ENCODE assay signal across 8 mouse cellular contexts in the genomic region with DNA sequence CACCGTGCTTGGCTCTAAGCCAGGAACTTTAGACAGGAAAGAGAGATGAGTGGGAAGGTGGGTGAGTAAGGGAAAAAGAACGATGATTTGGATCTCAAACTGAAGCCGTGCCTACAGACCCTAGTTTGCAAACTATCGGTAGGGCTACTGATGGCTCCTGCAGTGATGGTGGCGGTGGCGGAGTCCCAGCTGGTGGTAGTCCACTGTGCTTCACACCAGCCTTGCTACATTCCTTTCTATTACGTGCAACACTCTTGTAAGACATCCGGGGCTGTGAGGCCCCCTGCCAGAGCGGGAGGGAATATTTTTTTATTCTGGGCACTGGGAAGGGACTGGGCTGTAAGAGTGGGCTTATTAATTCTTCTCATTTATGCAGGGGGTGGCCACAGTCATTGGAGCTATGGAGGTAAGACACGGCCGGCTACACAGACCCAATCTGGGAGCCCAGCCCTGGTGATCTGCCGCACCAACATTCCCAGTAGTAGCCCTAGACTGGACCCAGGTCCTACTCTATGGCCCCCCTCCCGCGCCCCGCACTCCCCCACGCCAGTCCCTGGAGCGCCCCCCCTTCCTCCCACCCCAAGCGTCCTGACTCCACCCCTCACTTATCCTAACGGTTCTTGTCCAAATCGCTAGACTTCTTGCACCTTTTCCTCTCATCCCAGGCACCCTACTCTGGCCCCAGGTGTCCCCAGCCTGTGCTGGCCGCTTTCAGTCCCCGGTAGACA. TPM values are rescaled to one million over a fixed set of nuclear protein-coding genes. Genes with fewer than 3 reads are reported as not detected.
DNase-seq lines count a peak whose midpoint lies in the region; ATAC-seq and TF ChIP-seq lines count a peak whose summit lies in the region.

No protein-coding gene starts in this region.

- H3K27me3 ChIP-seq in erythroblast, embryonic 14.5 days (ENCODE audit: control insufficient read depth), result peaks cover 28% of the 10 kb centered on the region
- no peaks in the 10 kb centered on the region for H3K27me3 ChIP-seq in ES-Bruce4 (ENCODE audit: control insufficient read depth, insufficient read depth, low read length, poor library complexity, severe bottlenecking)
- H3K27me3 ChIP-seq in hindbrain, embryonic 10.5 days (ENCODE audit: insufficient read depth, poor library complexity, severe bottlenecking), result peaks cover 55% of the 10 kb centered on the region
- H3K27me3 ChIP-seq in lung, embryonic 16.5 days (ENCODE audit: control insufficient read depth, insufficient read depth, low read depth, low read length), result no peaks in the 10 kb centered on the region
- H3K27me3 ChIP-seq in stomach, postnatal 0 days (ENCODE audit: control insufficient read depth, insufficient read depth, low read length), result no peaks in the 10 kb centered on the region

- no peak overlapping the region for H3K27ac ChIP-seq in ES-Bruce4 (ENCODE audit: insufficient read depth, low read length)
- peak overlapping the region; percentile 76 for H3K27ac ChIP-seq in hindbrain, embryonic 10.5 days
- H3K27ac ChIP-seq in lung, embryonic 16.5 days (ENCODE audit: low read length), result peak overlapping the region; percentile 33; the same call in 1 of the 2 replicates
- peak overlapping the region; percentile 9; the same call in 1 of the 2 replicates for H3K27ac ChIP-seq in stomach, postnatal 0 days (replicated peaks)

- peak overlapping the region; percentile 61 for H3K4me3 ChIP-seq in erythroblast, embryonic 14.5 days (replicated peaks)
- peak overlapping the region; percentile 43 for H3K4me3 ChIP-seq in ES-Bruce4 (ENCODE audit: low read depth, low read length)
- H3K4me3 ChIP-seq in hindbrain, embryonic 10.5 days, result peak overlapping the region; percentile 53
- peak overlapping the region; percentile 56 for H3K4me3 ChIP-seq in lung, embryonic 16.5 days (ENCODE audit: low read length)
- peak overlapping the region; percentile 39 for H3K4me3 ChIP-seq in stomach, postnatal 0 days (ENCODE audit: low read depth, low read length)

- H3K36me3 ChIP-seq in erythroblast, embryonic 14.5 days (ENCODE audit: control insufficient read depth), result no peaks in the 10 kb centered on the region
- no peaks in the 10 kb centered on the region for H3K36me3 ChIP-seq in ES-Bruce4 (ENCODE audit: control insufficient read depth, insufficient read depth, low read length, poor library complexity, severe bottlenecking)
- H3K36me3 ChIP-seq in hindbrain, embryonic 10.5 days, result no peaks in the 10 kb centered on the region
- H3K36me3 ChIP-seq in lung, embryonic 16.5 days (ENCODE audit: control insufficient read depth, insufficient read depth, low read length), result no peaks in the 10 kb centered on the region
- no peaks in the 10 kb centered on the region for H3K36me3 ChIP-seq in stomach, postnatal 0 days (ENCODE audit: control insufficient read depth, insufficient read depth, low read length)

- peak overlapping the region; percentile 17; the same call in 1 of the 2 replicates for H3K9ac ChIP-seq in ES-Bruce4 (ENCODE audit: low read depth, poor library complexity, severe bottlenecking)
- peak overlapping the region; percentile 73 for H3K9ac ChIP-seq in lung, embryonic 16.5 days (ENCODE audit: low read length)
- peak overlapping the region; percentile 51; the same call in 1 of the 2 replicates for H3K9ac ChIP-seq in stomach, postnatal 0 days (ENCODE audit: low read length)

- H3K4me2 ChIP-seq in lung, embryonic 16.5 days (ENCODE audit: low read depth, low read length), result peak overlapping the region; percentile 85
- H3K4me2 ChIP-seq in stomach, postnatal 0 days (replicated peaks; ENCODE audit: low read depth), result peak overlapping the region; percentile 80

- TF ChIP-seq POLR2A in ES-Bruce4 (IDR thresholded peaks at IDR 0.05; ENCODE audit: insufficient read depth, low read length), result no peak

- peaks cover 26% of the 10 kb centered on the region for H3K4me1 ChIP-seq in erythroblast, embryonic 14.5 days (ENCODE audit: control insufficient read depth)
- peaks cover 3% of the 10 kb centered on the region for H3K4me1 ChIP-seq in ES-Bruce4 (ENCODE audit: control insufficient read depth, insufficient read depth, low read length)
- H3K4me1 ChIP-seq in hindbrain, embryonic 10.5 days (replicated peaks), result peaks cover 28% of the 10 kb centered on the region
- H3K4me1 ChIP-seq in lung, embryonic 16.5 days (replicated peaks; ENCODE audit: control insufficient read depth, insufficient read depth, low read length), result peaks cover 10% of the 10 kb centered on the region
- H3K4me1 ChIP-seq in stomach, postnatal 0 days (replicated peaks; ENCODE audit: control insufficient read depth, insufficient read depth), result peaks cover 4% of the 10 kb centered on the region; the same call in 1 of the 2 replicates

- TF ChIP-seq EP300 in ES-Bruce4 (IDR thresholded peaks at IDR 0.05; ENCODE audit: insufficient read depth, low read depth, low read length), result no peak
- no peak for TF ChIP-seq EP300 in stomach, postnatal 0 days (optimal IDR thresholded peaks at IDR 0.05)

- no peaks in the 10 kb centered on the region for H3K9me3 ChIP-seq in erythroblast, embryonic 14.5 days (ENCODE audit: control insufficient read depth, low read length)
- H3K9me3 ChIP-seq in ES-Bruce4 (replicated peaks; ENCODE audit: control insufficient read depth, insufficient read depth, low read length, poor library complexity, severe bottlenecking), result no peaks in the 10 kb centered on the region
- no peaks in the 10 kb centered on the region for H3K9me3 ChIP-seq in hindbrain, embryonic 10.5 days
- H3K9me3 ChIP-seq in lung, embryonic 16.5 days (ENCODE audit: control insufficient read depth, low read length), result no peaks in the 10 kb centered on the region
- no peaks in the 10 kb centered on the region for H3K9me3 ChIP-seq in stomach, postnatal 0 days (ENCODE audit: control insufficient read depth, low read length)

- no peak for TF ChIP-seq CTCF in ES-Bruce4 (IDR thresholded peaks at IDR 0.05; ENCODE audit: low read depth, low read length)
- TF ChIP-seq CTCF in stomach, postnatal 0 days (IDR thresholded peaks at IDR 0.05; ENCODE audit: low read depth), result no peak

- DNase-seq in hindbrain, embryonic 10.5 days (ENCODE audit: low spot score), result no peak
- DNase-seq in stomach, postnatal 0 days (ENCODE audit: low spot score), result peak; percentile 41
- DNase-seq in layer of hippocampus, adult 9-10 months (ENCODE audit: low spot score), result no peak
- no peak for DNase-seq in urinary bladder, postnatal 10 days (ENCODE audit: low spot score)

- ATAC-seq in erythroblast, adult 5-6 weeks (replicated peaks; ENCODE audit: low FRiP score, poor library complexity, severe bottlenecking), result no peak
- ATAC-seq in lung, embryonic 16.5 days (ENCODE audit: low read depth), result peak; percentile 77
- ATAC-seq in stomach, postnatal 0 days (ENCODE audit: low FRiP score, low TSS enrichment), result peak; percentile 24

- WGBS in hindbrain, embryonic 10.5 days, result 9% methylated on average over 22 of the region's 22 CpGs
- WGBS in lung, embryonic 16.5 days, result 3% methylated on average over 22 of the region's 22 CpGs
- 7% methylated on average over 22 of the region's 22 CpGs for WGBS in stomach, postnatal 0 days

RNA-seq across cellular contexts. Expression of a gene that starts 1.3 kb away (rescaled TPM):
- not detected in 2 replicates for polyA plus RNA-seq in erythroblast, embryonic 14.5 days (2012)
- total RNA-seq in erythroblast, adult 5-6 weeks (2015; ENCODE audit: low replicate concordance), result 0.63 TPM in 1 of 2 replicates, not detected in the other
- total RNA-seq in erythroblast, adult 5-6 weeks (2017; ENCODE audit: low replicate concordance), result 0.56 and 0.77 TPM in 2 replicates
- polyA plus RNA-seq in ES-Bruce4 (2011; ENCODE audit: insufficient read depth, insufficient read length, low read depth, missing spikeins), result 0.61 and 0.75 TPM in 2 replicates
- 0.76 and 0.93 TPM in 2 replicates for polyA plus RNA-seq in hindbrain, embryonic 10.5 days (2016; fragmentation: Nextera tagmentation; extraction: Ambion mirVana)
- polyA plus RNA-seq in lung, embryonic 16.5 days (2015; fragmentation: Nextera tagmentation; extraction: Ambion mirVana), result 5.5 and 6.4 TPM in 2 replicates
- 2.6 and 3.1 TPM in 2 replicates for polyA plus RNA-seq in stomach, postnatal 0 days (2015; fragmentation: Nextera tagmentation; extraction: Ambion mirVana)

RNA-seq across cellular contexts. Expression of a gene that starts 8.6 kb away (rescaled TPM):
- polyA plus RNA-seq in erythroblast, embryonic 14.5 days (2012), result 9.4 and 10.5 TPM in 2 replicates
- 22.4 and 40.9 TPM in 2 replicates for total RNA-seq in erythroblast, adult 5-6 weeks (2015; ENCODE audit: low replicate concordance)
- 18.0 and 29.2 TPM in 2 replicates for total RNA-seq in erythroblast, adult 5-6 weeks (2017; ENCODE audit: low replicate concordance)
- polyA plus RNA-seq in ES-Bruce4 (2011; ENCODE audit: insufficient read depth, insufficient read length, low read depth, missing spikeins), result 33.1 and 40.8 TPM in 2 replicates
- 47.2 and 50.5 TPM in 2 replicates for polyA plus RNA-seq in hindbrain, embryonic 10.5 days (2016; fragmentation: Nextera tagmentation; extraction: Ambion mirVana)
- 47.7 and 56.1 TPM in 2 replicates for polyA plus RNA-seq in lung, embryonic 16.5 days (2015; fragmentation: Nextera tagmentation; extraction: Ambion mirVana)
- polyA plus RNA-seq in stomach, postnatal 0 days (2015; fragmentation: Nextera tagmentation; extraction: Ambion mirVana), result 10.7 and 11.8 TPM in 2 replicates

RNA-seq across cellular contexts. Expression of a gene that starts 15.4 kb away (rescaled TPM):
- 10.5 and 12.4 TPM in 2 replicates for polyA plus RNA-seq in erythroblast, embryonic 14.5 days (2012)
- 4.6 and 17.1 TPM in 2 replicates for total RNA-seq in erythroblast, adult 5-6 weeks (2015; ENCODE audit: low replicate concordance)
- total RNA-seq in erythroblast, adult 5-6 weeks (2017; ENCODE audit: low replicate concordance), result 5.2 and 36.1 TPM in 2 replicates
- 16.5 and 17.8 TPM in 2 replicates for polyA plus RNA-seq in ES-Bruce4 (2011; ENCODE audit: insufficient read depth, insufficient read length, low read depth, missing spikeins)
- polyA plus RNA-seq in hindbrain, embryonic 10.5 days (2016; fragmentation: Nextera tagmentation; extraction: Ambion mirVana), result 45.2 and 50.9 TPM in 2 replicates
- 73.7 and 73.8 TPM in 2 replicates for polyA plus RNA-seq in lung, embryonic 16.5 days (2015; fragmentation: Nextera tagmentation; extraction: Ambion mirVana)
- 118 and 120 TPM in 2 replicates for polyA plus RNA-seq in stomach, postnatal 0 days (2015; fragmentation: Nextera tagmentation; extraction: Ambion mirVana)

RNA-seq across cellular contexts. Expression of a gene that starts 15.5 kb away (rescaled TPM):
- polyA plus RNA-seq in erythroblast, embryonic 14.5 days (2012), result 0.13 TPM in 1 of 2 replicates, not detected in the other
- total RNA-seq in erythroblast, adult 5-6 weeks (2015; ENCODE audit: low replicate concordance), result not detected in 2 replicates
- 3.3 and 4.9 TPM in 2 replicates for total RNA-seq in erythroblast, adult 5-6 weeks (2017; ENCODE audit: low replicate concordance)
- polyA plus RNA-seq in ES-Bruce4 (2011; ENCODE audit: insufficient read depth, insufficient read length, low read depth, missing spikeins), result 81.8 and 86.0 TPM in 2 replicates
- polyA plus RNA-seq in hindbrain, embryonic 10.5 days (2016; fragmentation: Nextera tagmentation; extraction: Ambion mirVana), result 55.9 and 65.7 TPM in 2 replicates
- 203 and 218 TPM in 2 replicates for polyA plus RNA-seq in lung, embryonic 16.5 days (2015; fragmentation: Nextera tagmentation; extraction: Ambion mirVana)
- polyA plus RNA-seq in stomach, postnatal 0 days (2015; fragmentation: Nextera tagmentation; extraction: Ambion mirVana), result 2,018 and 2,237 TPM in 2 replicates

RNA-seq across cellular contexts. Expression of a gene that starts 24.6 kb away (rescaled TPM):
- not detected in 2 replicates for polyA plus RNA-seq in erythroblast, embryonic 14.5 days (2012)
- total RNA-seq in erythroblast, adult 5-6 weeks (2015; ENCODE audit: low replicate concordance), result not detected in 2 replicates
- not detected in 2 replicates for total RNA-seq in erythroblast, adult 5-6 weeks (2017; ENCODE audit: low replicate concordance)
- not detected in 2 replicates for polyA plus RNA-seq in ES-Bruce4 (2011; ENCODE audit: insufficient read depth, insufficient read length, low read depth, missing spikeins)
- polyA plus RNA-seq in hindbrain, embryonic 10.5 days (2016; fragmentation: Nextera tagmentation; extraction: Ambion mirVana), result not detected in 2 replicates
- polyA plus RNA-seq in lung, embryonic 16.5 days (2015; fragmentation: Nextera tagmentation; extraction: Ambion mirVana), result 0.25 and 0.74 TPM in 2 replicates
- not detected in 2 replicates for polyA plus RNA-seq in stomach, postnatal 0 days (2015; fragmentation: Nextera tagmentation; extraction: Ambion mirVana)

Comparison
In these comparisons a context has a peak if more than half of its experiments do, and no peak if none do; other contexts are left out.
1. H3K9ac ChIP-seq: peak in every context shown above with its lines; median percentile 73 in lung, embryonic 16.5 days; 51 in stomach, postnatal 0 days; 17 in ES-Bruce4.